Mouse (Mus musculus): ENCODE results near the gene St6galnac3.

DNA sequence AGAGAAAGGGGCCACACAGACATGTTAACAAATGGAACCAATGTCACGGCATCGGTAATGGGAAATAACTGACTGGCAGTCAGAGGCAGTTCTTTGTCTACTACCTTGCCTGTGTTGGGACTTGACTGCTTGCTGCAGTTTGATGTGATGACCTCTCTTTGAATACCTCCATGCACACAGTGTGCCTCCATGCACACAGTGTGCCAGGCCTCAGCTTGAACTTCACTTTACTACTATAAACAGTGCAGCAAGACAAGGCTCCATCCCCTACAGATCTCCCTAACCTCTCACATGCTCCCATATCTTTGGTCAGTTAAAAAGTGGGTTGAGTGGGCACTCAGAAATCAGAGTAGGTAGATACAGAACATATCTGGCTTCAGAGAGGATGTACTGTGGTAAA lies 341.3 kb downstream of the St6galnac3 start:
- TF ChIP-seq CTCF (IDR thresholded peaks at IDR 0.05; ENCODE audit: low read depth) (no peak), EP300 (optimal IDR thresholded peaks at IDR 0.05) (no peak)
